ENCODE assay signal across 8 mouse cellular contexts in the genomic region with DNA sequence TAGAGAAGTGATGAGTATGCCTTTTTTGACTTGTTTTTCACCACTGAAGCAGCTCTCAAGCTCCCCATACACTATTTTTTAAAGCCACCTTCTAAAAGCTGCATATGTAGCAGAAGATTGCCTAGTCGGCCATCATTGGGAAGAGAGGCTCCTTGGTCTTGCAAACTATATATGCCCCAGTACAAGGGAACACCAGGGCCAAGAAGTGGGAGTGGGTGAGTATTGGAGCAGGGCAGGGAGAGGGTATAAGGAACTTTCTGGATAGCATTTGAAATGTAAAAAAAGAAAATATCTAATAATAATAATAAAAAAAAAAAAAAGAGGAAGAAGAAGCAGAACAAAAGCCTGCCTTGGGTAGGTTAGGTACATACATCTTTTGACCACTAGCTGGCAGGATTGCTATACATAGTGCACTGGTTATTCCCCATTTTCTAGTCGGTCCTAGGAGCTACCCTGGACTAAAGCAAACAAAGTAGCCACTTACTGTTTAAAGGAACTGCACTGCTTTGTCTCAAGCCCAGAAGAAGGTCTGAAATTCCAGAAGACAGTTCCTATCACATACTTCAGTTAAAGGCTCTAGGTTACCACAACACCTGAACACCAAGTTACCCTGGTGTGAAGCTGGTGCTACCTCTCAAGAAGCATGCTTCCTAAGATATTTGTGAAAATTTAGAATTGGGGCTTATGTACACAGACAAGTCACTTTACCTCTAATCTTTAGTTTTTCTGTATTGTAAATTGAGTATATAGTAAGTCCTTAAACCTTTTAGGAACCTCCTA.
A peak's percentile ranks its signal among the peaks of the same experiment; 100 is the strongest.
DNase-seq lines count a peak whose midpoint lies in the region; ATAC-seq and TF ChIP-seq lines count a peak whose summit lies in the region.

No protein-coding gene starts in this region.

- no peak overlapping the region for H3K27ac ChIP-seq in hindbrain, postnatal 0 days
- no peak overlapping the region for H3K27ac ChIP-seq in lung, embryonic 16.5 days (ENCODE audit: low read length)

- TF ChIP-seq CTCF in hindbrain, postnatal 0 days (IDR thresholded peaks at IDR 0.05; ENCODE audit: low read depth), result peak; percentile 59

- H3K4me1 ChIP-seq in hindbrain, postnatal 0 days (ENCODE audit: insufficient read depth, low read length), result no peaks in the 10 kb centered on the region
- no peaks in the 10 kb centered on the region for H3K4me1 ChIP-seq in lung, embryonic 16.5 days (replicated peaks; ENCODE audit: control insufficient read depth, insufficient read depth, low read length)

- H3K9ac ChIP-seq in hindbrain, postnatal 0 days (replicated peaks; ENCODE audit: low read length), result no peak overlapping the region
- no peak overlapping the region for H3K9ac ChIP-seq in lung, embryonic 16.5 days (ENCODE audit: low read length)

- no peak for ATAC-seq in hindbrain, postnatal 0 days
- peak; percentile 87 for ATAC-seq in lung, embryonic 16.5 days (ENCODE audit: low read depth)

- H3K9me3 ChIP-seq in hindbrain, postnatal 0 days (ENCODE audit: low read length), result no peaks in the 10 kb centered on the region
- no peaks in the 10 kb centered on the region for H3K9me3 ChIP-seq in lung, embryonic 16.5 days (ENCODE audit: control insufficient read depth, low read length)

- no peaks in the 10 kb centered on the region for H3K36me3 ChIP-seq in hindbrain, postnatal 0 days (ENCODE audit: insufficient read depth, low read length)
- H3K36me3 ChIP-seq in lung, embryonic 16.5 days (ENCODE audit: control insufficient read depth, insufficient read depth, low read length), result no peaks in the 10 kb centered on the region

- H3K4me2 ChIP-seq in hindbrain, postnatal 0 days (ENCODE audit: low read depth, low read length), result no peak overlapping the region
- no peak overlapping the region for H3K4me2 ChIP-seq in lung, embryonic 16.5 days (ENCODE audit: low read depth, low read length)

- WGBS in hindbrain, postnatal 0 days, result 43% methylated on average over 2 of the region's 2 CpGs
- 29% methylated on average over 2 of the region's 2 CpGs for WGBS in lung, embryonic 16.5 days

- H3K27me3 ChIP-seq in hindbrain, postnatal 0 days (ENCODE audit: insufficient read depth, low read length), result no peaks in the 10 kb centered on the region
- no peaks in the 10 kb centered on the region for H3K27me3 ChIP-seq in lung, embryonic 16.5 days (ENCODE audit: control insufficient read depth, insufficient read depth, low read depth, low read length)

- no peak overlapping the region for H3K4me3 ChIP-seq in hindbrain, postnatal 0 days (ENCODE audit: low read length)
- H3K4me3 ChIP-seq in lung, embryonic 16.5 days (ENCODE audit: low read length), result no peak overlapping the region

- peak; percentile 3 for DNase-seq in adrenal gland, postnatal 10 days
- no peak for DNase-seq in adrenal gland, adult 8-10 months
- peak; percentile 13 to 20 for DNase-seq in right cerebral cortex, adult 2 months (ENCODE audit: low spot score in 2 of 2)
- no peak for DNase-seq in right cerebral cortex, postnatal 10 days (ENCODE audit: low spot score in 2 of 2)
- DNase-seq in hindbrain, postnatal 0 days (ENCODE audit: low spot score), result peak; percentile 14
- no peak for DNase-seq in thymus, postnatal 25 days
- no peak for DNase-seq in testis, postnatal 10 days (ENCODE audit: low spot score)

Comparison
In these comparisons a context has a peak if more than half of its experiments do, and no peak if none do; other contexts are left out.
1. DNase-seq: peak in adrenal gland, postnatal 10 days (single experiment), right cerebral cortex, adult 2 months (2 of 2) and hindbrain, postnatal 0 days (single experiment); none in adrenal gland, adult 8-10 months (single experiment), right cerebral cortex, postnatal 10 days (0 of 2), thymus, postnatal 25 days (single experiment) and testis, postnatal 10 days (single experiment).